Mouse (Mus musculus): Measurements from ENCODE around the gene Palld. TPM values are rescaled to one million over a fixed set of nuclear protein-coding genes. Genes with fewer than 3 reads are reported as not detected.
A peak's percentile ranks its signal among the peaks of the same experiment; 100 is the strongest.

Gene Palld
- polyA plus RNA-seq, 1 experiment, result 2.7 TPM

GRCm38 (mm10) chr8:61487597-61488156 lies 414.8 kb downstream of the Palld start, which contains the start of gene Cbr4:
TSS of gene Cbr4 (plus strand) at chr8:61487734.
- no peaks in the 10 kb centered on the region for H3K9me3 ChIP-seq
- peaks cover 19% of the 10 kb centered on the region for H3K36me3 ChIP-seq (replicated peaks; ENCODE audit: low read length)
- no peak for TF ChIP-seq GATA1 (IDR thresholded peaks at IDR 0.05; ENCODE audit: borderline replicate concordance, low read length)
- no peak for TF ChIP-seq FLI1 (IDR thresholded peaks at IDR 0.05; ENCODE audit: low read length)
- H3K4me3 ChIP-seq (replicated peaks), result peak within 1 kb of the TSS; percentile 95
- H3K4me1 ChIP-seq, result peaks cover 11% of the 10 kb centered on the region
- H3K27me3 ChIP-seq (replicated peaks), result no peaks in the 10 kb centered on the region

GRCm38 (mm10) chr8:61486923-61487529 lies 415.5 kb downstream of the Palld start:
- TF ChIP-seq FLI1 (IDR thresholded peaks at IDR 0.05; ENCODE audit: low read length) (no peak), GATA1 (IDR thresholded peaks at IDR 0.05; ENCODE audit: borderline replicate concordance, low read length) (no peak)
- peaks cover 11% of the 10 kb centered on the region for H3K4me1 ChIP-seq
- H3K36me3 ChIP-seq (replicated peaks; ENCODE audit: low read length), result peaks cover 15% of the 10 kb centered on the region
- no peaks in the 10 kb centered on the region for H3K9me3 ChIP-seq
- peak overlapping the region; percentile 95 for H3K4me3 ChIP-seq (replicated peaks)
- no peaks in the 10 kb centered on the region for H3K27me3 ChIP-seq (replicated peaks)

GRCm38 (mm10) chr8:61480260-61480967 lies 422.1 kb downstream of the Palld start:
- no peaks in the 10 kb centered on the region for H3K4me1 ChIP-seq
- no peaks in the 10 kb centered on the region for H3K36me3 ChIP-seq (replicated peaks; ENCODE audit: low read length)
- TF ChIP-seq FLI1 (IDR thresholded peaks at IDR 0.05; ENCODE audit: low read length) (no peak), GATA1 (IDR thresholded peaks at IDR 0.05; ENCODE audit: borderline replicate concordance, low read length) (no peak)
- no peaks in the 10 kb centered on the region for H3K9me3 ChIP-seq
- no peak overlapping the region for H3K4me3 ChIP-seq (replicated peaks)
- H3K27me3 ChIP-seq (replicated peaks), result no peaks in the 10 kb centered on the region

GRCm38 (mm10) chr8:61479506-61480214 lies 422.8 kb downstream of the Palld start:
- Histone ChIP-seq H3K9me3 (no peaks in the 10 kb centered on the region), H3K27me3 (replicated peaks) (no peaks in the 10 kb centered on the region), H3K4me1 (no peaks in the 10 kb centered on the region), H3K36me3 (replicated peaks; ENCODE audit: low read length) (no peaks in the 10 kb centered on the region), H3K4me3 (replicated peaks) (no peak overlapping the region)
- no peak for TF ChIP-seq GATA1 (IDR thresholded peaks at IDR 0.05; ENCODE audit: borderline replicate concordance, low read length)
- no peak for TF ChIP-seq FLI1 (IDR thresholded peaks at IDR 0.05; ENCODE audit: low read length)

GRCm38 (mm10) chr8:61478793-61479192 lies 423.7 kb downstream of the Palld start:
- TF ChIP-seq GATA1 (IDR thresholded peaks at IDR 0.05; ENCODE audit: borderline replicate concordance, low read length) (no peak), FLI1 (IDR thresholded peaks at IDR 0.05; ENCODE audit: low read length) (no peak)
- Histone ChIP-seq H3K4me3 (replicated peaks) (no peak overlapping the region), H3K4me1 (no peaks in the 10 kb centered on the region), H3K36me3 (replicated peaks; ENCODE audit: low read length) (no peaks in the 10 kb centered on the region), H3K9me3 (no peaks in the 10 kb centered on the region), H3K27me3 (replicated peaks) (no peaks in the 10 kb centered on the region)

GRCm38 (mm10) chr8:61478150-61478549 lies 424.3 kb downstream of the Palld start:
- Histone ChIP-seq H3K9me3 (no peaks in the 10 kb centered on the region), H3K27me3 (replicated peaks) (no peaks in the 10 kb centered on the region), H3K4me3 (replicated peaks) (no peak overlapping the region), H3K36me3 (replicated peaks; ENCODE audit: low read length) (no peaks in the 10 kb centered on the region), H3K4me1 (no peaks in the 10 kb centered on the region)
- TF ChIP-seq GATA1 (IDR thresholded peaks at IDR 0.05; ENCODE audit: borderline replicate concordance, low read length) (no peak), FLI1 (IDR thresholded peaks at IDR 0.05; ENCODE audit: low read length) (no peak)

GRCm38 (mm10) chr8:61476160-61476559 lies 426.3 kb downstream of the Palld start:
- Histone ChIP-seq H3K27me3 (replicated peaks) (no peaks in the 10 kb centered on the region), H3K4me1 (no peaks in the 10 kb centered on the region), H3K4me3 (replicated peaks) (no peak overlapping the region), H3K36me3 (replicated peaks; ENCODE audit: low read length) (no peaks in the 10 kb centered on the region), H3K9me3 (no peaks in the 10 kb centered on the region)
- no peak for TF ChIP-seq FLI1 (IDR thresholded peaks at IDR 0.05; ENCODE audit: low read length)
- TF ChIP-seq GATA1 (IDR thresholded peaks at IDR 0.05; ENCODE audit: borderline replicate concordance, low read length), result no peak

GRCm38 (mm10) chr8:61475251-61475673 lies 427.2 kb downstream of the Palld start:
- TF ChIP-seq GATA1 (IDR thresholded peaks at IDR 0.05; ENCODE audit: borderline replicate concordance, low read length) (no peak), FLI1 (IDR thresholded peaks at IDR 0.05; ENCODE audit: low read length) (no peak)
- Histone ChIP-seq H3K4me1 (no peaks in the 10 kb centered on the region), H3K27me3 (replicated peaks) (no peaks in the 10 kb centered on the region), H3K4me3 (replicated peaks) (no peak overlapping the region), H3K9me3 (no peaks in the 10 kb centered on the region), H3K36me3 (replicated peaks; ENCODE audit: low read length) (no peaks in the 10 kb centered on the region)

GRCm38 (mm10) chr8:61470213-61470612 lies 432.3 kb downstream of the Palld start:
- no peaks in the 10 kb centered on the region for H3K27me3 ChIP-seq (replicated peaks)
- H3K9me3 ChIP-seq, result no peaks in the 10 kb centered on the region
- peaks cover 3% of the 10 kb centered on the region; the same call in 1 of the 2 replicates for H3K4me1 ChIP-seq
- H3K36me3 ChIP-seq (replicated peaks; ENCODE audit: low read length), result no peaks in the 10 kb centered on the region
- no peak overlapping the region for H3K4me3 ChIP-seq (replicated peaks)
- TF ChIP-seq FLI1 (IDR thresholded peaks at IDR 0.05; ENCODE audit: low read length) (no peak), GATA1 (IDR thresholded peaks at IDR 0.05; ENCODE audit: borderline replicate concordance, low read length) (no peak)

- Histone ChIP-seq H3K27me3 (replicated peaks) (no peaks in the 10 kb centered on the region), H3K4me3 (replicated peaks) (no peak overlapping the region), H3K9me3 (no peaks in the 10 kb centered on the region), H3K4me1 (peaks cover 15% of the 10 kb centered on the region), H3K36me3 (replicated peaks; ENCODE audit: low read length) (no peaks in the 10 kb centered on the region)
- TF ChIP-seq FLI1 (IDR thresholded peaks at IDR 0.05; ENCODE audit: low read length) (no peak), GATA1 (IDR thresholded peaks at IDR 0.05; ENCODE audit: borderline replicate concordance, low read length) (no peak)
These were observed 435.0 kb downstream of the Palld start for GRCm38 (mm10) chr8:61467553-61467815.
